Mouse (Mus musculus) ovary, postnatal 14 days (tissue): ENCODE results near the gene Nupr1.

Experiments
- DNase-seq: peaks from one replicate; pipeline ENCODE4 v3.0.0; 2022; ENCODE audit warnings: low spot score

The Nupr1 gene

DNA sequence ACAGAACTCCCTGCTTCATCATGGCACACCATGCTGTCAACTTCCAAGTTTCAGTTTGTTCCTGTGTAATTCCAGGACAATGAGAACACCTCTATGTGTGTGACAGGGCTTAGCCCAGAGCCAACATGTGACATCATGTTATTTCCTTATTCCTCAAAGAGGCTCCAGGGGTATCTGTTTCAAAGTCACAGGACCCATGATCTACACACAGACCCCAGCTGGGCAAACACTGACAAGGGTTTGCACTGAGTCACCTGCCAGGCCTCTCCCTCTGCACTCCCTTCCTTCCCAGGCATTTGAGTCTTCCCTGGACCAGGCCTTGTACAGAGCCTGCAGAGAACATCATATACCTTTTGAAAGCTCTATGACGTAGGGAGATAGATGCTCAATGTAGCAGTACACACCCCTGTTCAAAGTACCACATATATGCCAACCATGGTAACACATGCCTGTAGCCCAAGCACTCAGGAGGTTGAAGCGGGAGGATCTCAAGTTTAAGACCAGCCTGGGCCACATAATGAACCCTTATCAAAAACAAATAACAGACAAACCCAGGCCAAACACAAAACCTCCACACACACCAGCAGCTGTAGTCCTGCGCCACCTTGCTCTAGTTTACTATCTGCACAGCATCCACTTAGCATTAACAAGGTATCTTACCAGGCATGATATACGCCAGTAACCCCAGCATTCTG, at the start of gene Nupr1:
Nupr1 (minus strand) TSS at position 38 of the 695 bp plus-strand sequence.
- DNase-seq: no peak

DNA sequence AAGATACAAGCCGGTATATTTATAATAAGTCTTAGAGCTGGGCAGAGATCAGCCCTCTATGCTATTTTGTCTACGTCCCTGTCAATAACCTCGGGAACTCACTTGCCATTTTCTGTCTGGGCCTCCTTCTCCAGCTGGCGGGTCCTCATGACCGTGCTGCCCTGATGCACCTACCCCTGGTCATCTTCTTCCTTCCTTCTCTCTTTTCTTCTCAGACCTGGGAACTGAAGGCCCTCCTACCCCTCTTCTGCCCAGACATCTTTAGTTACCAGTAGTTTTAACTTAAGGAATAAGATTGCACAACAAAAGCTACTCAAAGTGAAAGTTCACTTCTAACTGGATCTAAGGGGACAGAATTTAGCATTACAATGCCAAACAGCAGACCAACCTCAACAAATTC, 49.0 kb upstream of the Nupr1 start:
- DNase-seq: no peak

DNA sequence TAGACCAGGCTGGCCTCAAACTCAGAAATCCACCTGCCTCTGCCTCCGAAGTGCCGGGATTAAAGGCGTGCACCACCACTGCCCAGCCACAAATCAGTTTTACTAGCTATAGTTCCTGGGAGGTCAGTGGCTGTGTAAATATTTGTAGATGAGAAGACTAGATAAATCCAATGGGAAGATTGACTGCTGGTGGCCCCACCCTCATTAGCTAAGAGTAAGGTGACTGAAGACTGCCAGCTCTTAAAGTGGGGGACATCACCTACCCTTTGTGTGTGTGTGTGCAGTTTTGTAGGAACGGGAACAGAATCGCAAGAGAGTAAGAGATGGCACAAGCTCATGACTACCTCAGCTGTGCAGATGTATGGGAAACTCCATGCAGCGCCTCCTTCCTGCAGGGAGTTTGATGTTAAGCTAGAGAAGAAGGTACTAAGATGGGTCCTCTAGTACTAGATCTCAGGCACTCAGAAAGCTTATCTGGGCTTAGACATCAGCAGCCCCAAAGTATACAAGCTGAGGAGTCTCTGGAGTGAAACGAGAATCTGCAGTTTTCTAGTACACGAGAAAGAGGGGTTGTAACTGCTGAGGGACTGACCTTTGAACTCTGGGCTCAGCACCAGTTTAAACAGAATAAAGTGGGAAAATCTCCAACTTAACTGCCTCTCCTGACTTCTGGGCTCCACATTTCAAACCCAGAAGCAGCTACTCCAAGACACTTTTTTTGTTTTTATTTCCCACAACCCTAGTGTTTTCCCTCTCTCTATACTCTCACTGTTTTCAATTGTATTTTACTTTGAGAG, 48.1 kb upstream of the Nupr1 start:
- no peak for DNase-seq

DNA sequence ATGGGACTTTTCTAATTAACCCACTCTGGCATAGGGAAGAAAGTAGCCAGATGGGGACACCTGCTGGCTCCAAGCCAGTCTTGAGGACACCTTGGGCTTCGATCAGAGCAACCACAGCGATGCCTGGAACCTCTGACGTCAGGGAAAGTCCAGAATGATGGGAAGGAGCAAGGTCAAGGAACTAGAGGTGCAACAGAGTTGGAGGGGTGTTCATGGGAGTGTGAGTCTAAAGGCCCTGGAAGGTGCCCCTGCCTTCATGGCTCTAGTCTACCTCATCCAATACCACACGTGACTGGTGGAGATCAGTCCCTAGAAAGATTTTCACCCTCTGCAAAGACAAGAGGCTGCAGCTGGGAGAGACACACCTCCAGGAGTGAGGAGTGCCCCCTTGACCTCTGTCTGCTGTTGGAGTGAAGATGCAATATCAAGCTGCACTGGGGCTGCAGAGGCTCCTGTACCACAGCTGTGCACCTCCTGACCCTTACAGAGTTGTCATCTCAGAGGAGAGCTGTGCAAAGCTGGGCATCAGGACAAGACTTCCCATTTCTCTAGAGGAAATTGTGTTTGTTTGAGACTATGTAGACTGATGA, 46.1 kb upstream of the Nupr1 start:
- no peak for DNase-seq

DNA sequence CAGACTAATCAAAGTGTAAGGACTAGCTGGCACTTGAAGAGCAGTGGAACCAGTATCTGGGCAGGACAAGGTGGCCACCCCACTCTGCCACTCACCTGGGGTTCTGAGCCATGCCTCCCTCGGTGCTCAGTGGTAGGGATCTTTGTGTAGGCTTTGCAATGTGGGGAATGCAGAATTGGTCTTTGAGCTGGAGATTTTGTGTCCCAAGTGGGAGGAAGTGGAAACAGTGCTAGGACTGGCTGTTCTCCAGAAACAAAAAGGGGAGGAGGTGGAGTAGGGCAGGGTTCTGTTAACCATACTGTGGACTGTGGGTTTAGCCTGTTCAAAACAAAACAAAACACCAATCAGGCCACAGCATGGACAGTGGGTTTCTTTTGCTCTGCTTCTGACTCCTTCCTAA, 45.5 kb upstream of the Nupr1 start, which contains the start of gene Sult1a1:
Sult1a1 (minus strand) TSS at position 226 of the 400 bp plus-strand sequence.
- DNase-seq: no peak

DNA sequence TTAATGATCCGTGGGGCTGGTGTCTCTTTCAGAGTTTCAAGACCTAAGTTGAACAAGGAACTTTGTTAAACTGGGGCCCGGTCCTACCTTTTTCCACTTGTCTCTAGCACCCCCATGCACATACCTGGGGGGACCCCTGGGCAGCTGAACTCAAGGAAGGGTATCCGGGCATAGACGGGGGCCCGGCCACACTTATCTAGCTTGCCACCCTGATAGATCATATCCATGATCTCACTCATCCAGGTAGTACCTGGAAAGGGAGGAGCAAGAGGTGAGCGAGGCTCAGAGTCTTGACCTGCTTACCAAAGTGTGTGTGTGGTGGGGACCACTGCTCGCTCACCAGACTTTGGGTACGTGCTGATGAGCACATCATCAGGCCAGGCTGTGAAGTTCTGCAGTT, 44.4 kb upstream of the Nupr1 start:
- no peak for DNase-seq

DNA sequence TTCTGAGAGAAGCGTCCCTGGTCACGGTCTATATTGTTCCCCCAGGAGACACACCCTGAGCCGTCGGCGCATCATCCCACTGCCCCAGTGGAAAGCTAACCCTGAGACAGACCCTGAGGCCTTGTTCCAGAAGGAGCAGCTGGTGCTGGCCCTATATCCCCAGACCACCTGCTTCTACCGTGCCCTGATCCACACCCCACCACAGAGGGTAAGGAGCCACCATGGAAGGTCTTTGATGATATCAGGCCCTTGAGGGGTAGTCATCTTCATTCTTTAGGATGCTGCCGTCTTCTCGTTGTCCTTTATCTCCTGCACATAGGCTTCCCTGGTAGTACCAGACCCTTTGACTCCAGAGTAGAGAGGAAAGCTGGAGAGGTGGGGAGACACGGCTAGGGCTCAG, 41.5 kb upstream of the Nupr1 start:
- DNase-seq: no peak

DNA sequence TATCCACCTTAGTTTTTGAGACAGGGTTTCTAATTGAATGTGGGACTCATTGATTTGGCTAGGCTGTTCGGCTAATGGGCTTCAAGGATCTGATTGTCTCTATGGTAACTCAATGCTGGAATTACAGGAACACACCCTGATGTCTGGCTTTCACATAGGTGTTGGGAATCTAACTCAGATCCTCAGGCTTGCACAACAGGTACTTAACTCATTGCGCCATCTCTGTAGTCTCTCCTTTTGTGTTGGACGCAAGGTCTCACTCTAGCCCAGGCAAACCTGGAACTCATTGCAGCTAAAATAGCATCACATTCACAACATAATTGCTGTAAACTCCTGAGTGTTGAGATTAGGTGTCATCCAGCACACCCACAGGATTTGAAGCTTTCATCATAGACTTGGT, 39.5 kb upstream of the Nupr1 start:
- DNase-seq: no peak

DNA sequence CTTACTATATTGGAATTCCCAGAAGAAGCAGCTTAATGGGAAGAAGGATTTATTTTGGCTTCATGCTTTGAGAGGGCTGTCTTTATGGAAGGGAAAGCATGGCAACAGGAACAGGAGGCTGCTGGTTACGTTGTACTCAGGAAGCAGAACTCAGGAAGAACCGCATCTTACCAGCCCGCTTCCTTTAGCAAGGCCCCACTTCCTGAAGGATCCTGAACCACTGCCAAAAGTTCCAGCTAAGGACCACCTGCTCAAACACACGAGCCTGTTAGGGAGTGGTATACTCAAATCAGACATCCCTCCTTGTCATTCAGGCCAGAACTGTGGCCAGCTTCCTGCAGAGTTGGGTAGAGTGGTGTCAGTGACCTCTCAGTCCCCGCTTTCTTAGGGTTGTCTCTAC, 37.8 kb upstream of the Nupr1 start:
- DNase-seq: no peak

DNA sequence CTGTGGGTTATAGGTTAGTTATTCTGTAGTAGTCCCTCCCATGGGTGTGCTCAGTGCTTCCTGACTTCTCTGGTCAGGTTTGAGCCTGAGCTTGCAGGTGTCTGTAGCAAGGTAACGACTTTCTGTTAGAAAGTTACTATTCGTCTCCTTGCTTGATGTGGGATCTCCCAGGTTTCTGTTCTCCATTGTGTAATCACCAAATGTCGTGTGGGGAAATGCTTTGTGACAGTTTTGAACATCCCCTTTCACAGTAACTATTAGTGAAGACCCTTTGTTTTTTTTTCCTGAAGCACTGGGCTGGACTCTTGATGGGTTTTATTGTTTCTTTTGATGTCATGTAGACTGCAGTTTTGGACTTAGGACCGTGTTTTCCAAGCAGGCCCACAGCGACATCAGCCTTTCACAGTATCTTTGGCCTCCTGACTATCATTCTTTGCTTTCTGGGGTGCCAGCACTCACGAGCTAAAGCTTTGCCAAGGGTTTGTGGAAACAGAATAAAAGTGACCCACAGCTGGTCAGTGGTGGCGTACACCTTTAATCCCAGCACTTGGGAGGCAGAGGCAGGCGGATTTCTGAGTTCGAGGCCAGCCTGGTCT, 36.9 kb upstream of the Nupr1 start:
- DNase-seq: no peak

DNA sequence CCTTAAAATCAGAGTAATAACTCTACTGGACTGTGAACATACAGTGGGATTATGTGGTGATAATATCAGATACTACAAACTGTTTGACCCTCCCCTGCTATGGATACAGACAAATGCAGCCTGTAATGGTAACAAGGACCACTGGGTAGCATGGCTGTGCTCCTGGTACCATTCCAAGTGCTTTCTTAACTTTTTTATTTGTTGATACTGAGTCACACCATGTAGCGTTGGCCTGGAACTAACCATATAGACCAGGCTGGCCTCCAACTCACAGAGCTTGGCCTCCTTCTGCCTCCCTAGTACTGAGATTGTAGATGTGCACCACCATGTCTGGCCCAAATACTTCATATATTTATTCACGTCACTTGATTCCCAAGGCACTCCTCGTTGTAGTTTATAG, 34.6 kb upstream of the Nupr1 start:
- DNase-seq: peak; percentile 18

DNA sequence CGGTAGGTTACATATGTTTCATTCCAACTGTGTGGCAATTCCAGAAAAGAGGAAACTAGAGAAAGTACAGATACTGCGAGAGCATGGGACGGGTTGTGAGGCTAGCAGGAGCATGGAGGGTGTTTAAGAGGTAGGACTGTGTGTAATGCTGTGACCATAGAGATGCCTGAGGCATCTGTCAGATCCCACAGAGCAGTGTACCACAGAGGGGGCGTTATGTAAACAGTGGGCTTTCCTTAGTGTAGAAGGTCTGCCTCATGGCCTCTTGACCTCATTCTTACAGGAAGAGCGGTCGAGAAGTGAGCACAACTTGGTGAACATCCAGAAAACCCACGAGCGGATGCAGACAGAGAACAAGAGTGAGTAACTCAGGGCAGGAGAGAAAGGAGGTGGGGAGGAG, 33.0 kb upstream of the Nupr1 start:
- no peak for DNase-seq

DNA sequence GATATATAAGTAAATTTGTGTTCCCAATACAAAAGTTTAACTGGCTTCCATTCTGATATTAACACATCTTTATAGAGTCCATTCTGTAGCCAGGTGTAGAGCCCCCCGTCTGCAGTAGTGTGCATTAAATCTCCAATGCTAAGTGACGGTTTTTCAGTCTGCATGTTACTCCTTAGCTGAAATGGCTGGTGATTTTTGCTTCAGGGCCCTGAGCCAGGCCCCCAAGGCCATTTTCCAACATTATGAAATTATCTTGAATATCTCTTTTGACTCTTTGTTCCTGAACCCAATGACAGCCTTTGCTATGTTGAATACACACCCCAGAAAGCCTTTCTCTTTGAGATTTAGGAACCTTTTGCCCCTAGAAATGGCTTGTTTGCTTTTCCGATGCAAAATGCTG, 29.1 kb upstream of the Nupr1 start:
- no peak for DNase-seq

DNA sequence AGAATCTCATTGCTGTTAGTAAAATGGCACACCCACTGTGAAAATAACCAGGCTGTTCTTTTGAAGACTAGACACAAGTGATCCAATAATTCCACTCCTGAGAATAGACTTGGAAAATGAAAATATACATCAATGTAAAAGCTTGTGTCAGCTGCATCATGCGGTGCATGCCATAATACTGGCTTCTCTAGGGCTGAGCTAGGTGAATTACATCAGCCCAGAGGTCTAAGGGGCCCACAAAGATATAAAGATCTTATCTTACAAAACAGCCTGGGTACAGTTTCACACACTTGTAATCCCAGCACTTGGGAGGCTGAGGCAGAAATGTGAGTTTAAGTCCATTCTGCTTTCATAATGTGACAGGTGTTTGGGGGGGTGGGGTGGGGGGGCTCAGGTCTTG, 26.9 kb upstream of the Nupr1 start:
- DNase-seq: no peak

DNA sequence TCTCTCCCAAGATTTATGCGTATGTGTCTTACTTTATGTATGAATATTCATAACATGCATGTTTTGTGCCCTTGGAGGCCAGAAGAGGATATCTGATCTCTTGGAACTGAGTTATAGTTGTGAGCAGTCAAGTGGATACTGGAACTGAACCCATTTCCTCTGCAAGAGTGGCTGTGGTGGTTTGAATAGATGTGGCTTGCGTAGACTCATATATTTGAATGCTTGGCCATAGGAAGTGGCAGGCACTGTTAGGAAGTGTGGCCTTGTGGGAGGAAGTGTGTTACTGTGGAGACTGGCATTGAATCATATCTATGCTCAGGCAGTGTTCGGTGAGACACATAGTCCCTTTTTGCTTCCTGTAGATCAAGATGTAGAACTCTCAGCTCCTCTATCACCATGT, 25.0 kb upstream of the Nupr1 start:
- no peak for DNase-seq

DNA sequence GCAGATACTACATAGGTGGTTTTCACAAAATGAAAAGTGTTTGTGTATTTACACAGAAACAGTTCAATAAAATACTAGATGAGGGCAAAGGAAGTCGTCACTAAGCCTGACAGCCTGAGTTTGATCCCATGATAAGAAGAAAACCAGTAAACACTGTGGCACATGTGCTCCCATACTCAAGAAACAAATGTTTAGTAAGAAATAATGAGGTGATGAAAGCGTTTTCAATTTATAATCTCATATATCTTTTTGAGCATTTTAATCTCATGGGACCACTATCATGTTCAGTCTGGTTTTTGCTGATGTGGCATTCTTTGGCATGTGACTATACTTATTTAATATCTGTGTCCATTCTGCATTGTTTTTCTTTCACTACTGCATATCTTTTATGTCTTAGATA, 23.3 kb upstream of the Nupr1 start:
- DNase-seq: no peak

DNA sequence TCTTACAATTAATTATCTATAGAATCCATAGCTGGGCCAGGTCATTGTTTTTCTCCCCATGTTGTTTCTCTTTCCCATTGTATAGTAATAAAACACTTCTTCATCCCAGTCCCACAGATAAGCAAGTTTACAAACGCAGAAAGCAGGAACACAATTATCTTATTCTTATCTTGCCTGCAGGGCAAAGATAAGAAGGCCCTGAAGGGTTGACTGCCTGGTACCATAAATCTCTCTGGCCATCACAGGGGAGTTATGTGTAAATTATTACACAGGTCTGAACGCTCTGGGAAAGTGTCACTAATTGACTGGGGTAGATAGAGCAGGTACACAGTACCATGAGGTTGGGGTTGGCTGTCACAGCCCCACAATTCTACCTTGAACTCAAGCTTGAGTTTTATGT, 20.2 kb upstream of the Nupr1 start:
- DNase-seq: no peak

DNA sequence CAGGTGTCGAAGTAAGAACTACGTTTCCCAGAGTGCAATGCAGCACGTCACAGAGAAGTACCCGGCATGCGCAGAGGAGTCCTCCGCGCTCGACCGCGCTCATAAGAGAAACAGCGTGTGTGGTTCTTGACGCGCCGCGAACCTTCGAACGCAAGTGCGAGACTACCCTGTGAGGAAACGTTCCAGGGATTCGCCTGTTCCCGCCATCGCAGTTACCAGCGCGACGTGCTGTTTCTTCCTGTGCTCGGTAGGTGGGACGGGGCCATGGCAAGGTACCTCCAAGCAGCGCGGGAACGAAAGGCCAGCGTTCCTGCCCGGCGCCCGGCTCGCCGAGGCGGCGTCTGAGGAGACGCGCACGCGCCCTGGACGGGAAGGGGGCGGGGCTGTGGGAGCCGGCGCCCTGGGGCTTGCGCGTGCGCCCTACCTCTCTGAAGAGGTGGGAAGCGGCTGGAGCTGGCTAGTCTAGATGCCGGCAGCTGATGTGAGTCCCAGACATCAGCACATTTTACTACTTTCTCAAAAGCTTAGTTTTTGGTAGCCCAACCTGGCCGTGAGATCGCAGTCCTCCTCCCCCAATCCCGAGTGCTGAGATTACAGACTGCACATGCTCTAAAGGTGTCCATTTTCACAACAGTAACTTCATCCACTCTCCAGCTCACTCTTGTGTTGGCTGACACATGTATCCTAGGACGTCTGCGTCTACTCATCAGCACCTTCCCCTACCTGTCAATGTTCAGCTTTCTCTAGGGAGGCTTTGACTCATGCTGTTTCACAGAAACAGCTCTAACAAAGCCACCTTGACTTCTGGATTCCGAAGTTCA, 18.8 kb upstream of the Nupr1 start, which contains the start of gene Sgf29:
Sgf29 (plus strand) TSS at position 79 of the 821 bp plus-strand sequence.
- DNase-seq: peak; percentile 91

DNA sequence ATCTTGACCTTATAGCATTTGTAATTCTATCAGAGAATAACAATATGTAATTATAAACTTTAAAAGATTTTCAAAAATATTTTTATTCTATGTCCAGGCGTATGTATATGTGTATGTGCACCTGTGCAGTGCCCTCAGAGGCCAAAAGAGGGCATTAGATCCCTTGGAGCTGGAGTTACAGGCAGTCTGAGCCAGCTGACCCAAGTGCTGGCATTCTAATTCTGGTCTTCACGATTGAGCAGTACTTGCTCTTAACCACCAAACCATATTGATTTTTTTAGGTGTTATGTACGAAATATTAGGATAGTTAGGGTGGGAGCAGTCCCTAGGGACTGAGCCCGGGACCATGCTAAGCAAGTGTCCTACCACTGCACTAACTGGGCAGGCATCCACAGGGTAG, 17.8 kb upstream of the Nupr1 start:
- no peak for DNase-seq

DNA sequence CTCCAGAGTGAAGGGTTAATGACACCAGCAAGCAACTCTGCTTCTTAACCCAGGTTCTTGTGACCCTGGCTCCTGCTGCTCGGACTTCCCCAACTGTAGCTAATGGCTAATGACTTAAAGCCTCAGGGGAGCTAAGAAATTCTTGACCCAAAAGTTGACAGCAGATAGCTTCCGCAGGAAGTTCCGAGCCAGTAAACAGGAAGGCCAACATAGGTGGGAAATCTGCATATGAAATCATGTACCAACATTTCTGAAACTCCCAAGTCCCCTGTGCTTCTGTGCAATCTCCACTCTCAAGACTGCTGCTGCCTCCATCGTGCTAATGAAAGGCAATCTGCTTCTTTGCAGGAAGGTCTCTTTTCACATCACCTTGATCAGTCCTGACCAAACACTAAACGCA, 15.0 kb upstream of the Nupr1 start:
- DNase-seq: no peak

DNA sequence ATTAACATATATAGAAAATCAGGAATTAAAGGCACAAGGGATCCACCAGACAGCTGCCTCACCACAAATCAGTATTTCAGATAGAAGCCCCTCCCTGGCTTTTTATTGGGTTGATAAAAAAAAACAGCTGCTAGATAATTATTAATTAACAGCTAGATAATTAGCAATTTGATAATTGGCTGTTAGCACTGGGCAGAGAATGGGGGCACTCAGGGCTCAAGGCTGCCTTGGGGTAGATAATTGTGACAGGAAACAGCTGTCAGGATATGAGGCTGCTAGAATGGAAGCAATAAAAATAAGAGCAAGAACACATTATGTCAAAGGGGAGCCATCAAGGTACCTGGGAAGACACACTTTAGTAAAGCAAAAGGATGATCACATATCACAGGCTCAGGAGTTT, 14.3 kb upstream of the Nupr1 start:
- DNase-seq: no peak

DNA sequence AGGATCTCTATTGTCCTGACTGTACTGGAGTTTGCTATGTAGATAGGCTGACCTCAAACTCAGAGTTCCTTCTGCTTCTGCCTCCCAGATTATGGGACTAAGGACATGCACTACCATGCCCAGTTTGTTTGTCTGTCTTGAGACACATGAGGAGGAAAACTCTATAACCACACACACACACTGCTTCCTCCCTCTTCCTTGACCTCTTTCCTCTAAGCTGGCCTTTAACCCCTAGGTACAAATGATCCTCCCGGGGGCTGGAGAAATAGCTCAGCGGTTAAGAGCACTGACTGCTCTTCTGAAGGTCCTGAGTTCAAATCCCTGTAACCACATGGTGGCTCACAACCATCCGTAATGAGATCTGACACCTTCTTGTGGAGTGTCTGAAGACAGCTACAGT, 13.7 kb upstream of the Nupr1 start:
- DNase-seq: no peak
